Mouse (Mus musculus): ENCODE data around the gene Ddx43. TPM values are rescaled to one million over a fixed set of nuclear protein-coding genes. Genes with fewer than 3 reads are reported as not detected.

Gene Ddx43
- polyA plus RNA-seq, 1 experiment from 2014 or later = 0.17 TPM

DNA sequence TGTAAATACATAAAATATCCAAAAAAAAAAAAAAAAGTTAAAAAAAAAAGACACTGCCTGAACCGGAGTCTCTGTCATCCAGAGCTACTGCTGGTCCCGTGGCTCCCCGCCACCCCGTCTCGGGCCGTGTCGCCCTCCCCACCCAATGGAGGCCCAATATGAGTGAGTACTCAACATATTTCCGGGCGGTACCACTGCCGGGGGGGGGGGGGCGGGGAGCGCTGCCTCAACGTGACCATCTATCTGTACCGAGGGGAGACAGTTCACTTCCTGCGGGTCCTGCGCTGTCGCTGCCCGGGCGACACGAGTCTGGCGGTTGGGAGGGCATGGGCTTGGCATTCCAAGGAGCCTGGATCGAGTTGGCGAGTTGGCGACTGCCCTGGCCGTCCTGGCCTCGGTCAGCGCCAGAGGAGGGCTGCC lies 31.8 kb downstream of the Ddx43 start:
- Histone ChIP-seq H3K9me3 (no peaks in the 10 kb centered on the region), H3K4me3 (peak overlapping the region; percentile 36), H3K27ac (no peak overlapping the region), H3K36me3 (no peaks in the 10 kb centered on the region), H3K4me2 (peak overlapping the region; percentile 76), H3K9ac (peak overlapping the region; percentile 13; the same call in 1 of the 2 replicates), H3K4me1 (peaks cover 5% of the 10 kb centered on the region; the same call in 1 of the 2 replicates), H3K27me3 (no peaks in the 10 kb centered on the region)
- ATAC-seq (ENCODE audit: borderline replicate concordance, extremely low read depth, low FRiP score, low TSS enrichment) = peak; percentile 55; the same call in 1 of the 2 replicates
- WGBS = 18% methylated on average over 25 of the region's 27 CpGs

DNA sequence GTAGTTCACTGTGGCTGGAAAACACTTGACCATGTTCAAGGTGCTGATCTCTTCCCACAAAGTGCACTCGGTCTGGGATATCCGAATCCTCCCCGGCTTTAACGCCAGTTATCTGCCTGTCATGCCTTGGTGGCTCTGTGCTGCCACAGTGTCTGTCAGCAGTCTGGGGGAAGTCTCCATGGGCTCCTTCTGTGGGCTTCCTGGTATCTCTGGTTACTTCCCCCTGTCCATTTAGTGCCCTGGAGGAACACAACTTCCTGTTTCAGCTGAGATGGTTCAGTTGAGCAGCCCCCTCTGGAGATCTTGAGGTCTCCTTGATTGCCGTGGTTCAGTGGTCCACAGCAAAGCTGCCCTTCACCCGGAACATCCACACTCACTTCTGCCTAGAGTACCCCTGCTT lies 32.6 kb downstream of the Ddx43 start:
- Histone ChIP-seq H3K4me3 (no peak overlapping the region), H3K9ac (no peak overlapping the region), H3K36me3 (no peaks in the 10 kb centered on the region), H3K27me3 (no peaks in the 10 kb centered on the region), H3K4me1 (peaks cover 5% of the 10 kb centered on the region; the same call in 1 of the 2 replicates), H3K27ac (no peak overlapping the region), H3K4me2 (no peak overlapping the region), H3K9me3 (no peaks in the 10 kb centered on the region)
- no peak for ATAC-seq (ENCODE audit: borderline replicate concordance, extremely low read depth, low FRiP score, low TSS enrichment)
- 77% methylated on average over 6 of the region's 6 CpGs for WGBS

DNA sequence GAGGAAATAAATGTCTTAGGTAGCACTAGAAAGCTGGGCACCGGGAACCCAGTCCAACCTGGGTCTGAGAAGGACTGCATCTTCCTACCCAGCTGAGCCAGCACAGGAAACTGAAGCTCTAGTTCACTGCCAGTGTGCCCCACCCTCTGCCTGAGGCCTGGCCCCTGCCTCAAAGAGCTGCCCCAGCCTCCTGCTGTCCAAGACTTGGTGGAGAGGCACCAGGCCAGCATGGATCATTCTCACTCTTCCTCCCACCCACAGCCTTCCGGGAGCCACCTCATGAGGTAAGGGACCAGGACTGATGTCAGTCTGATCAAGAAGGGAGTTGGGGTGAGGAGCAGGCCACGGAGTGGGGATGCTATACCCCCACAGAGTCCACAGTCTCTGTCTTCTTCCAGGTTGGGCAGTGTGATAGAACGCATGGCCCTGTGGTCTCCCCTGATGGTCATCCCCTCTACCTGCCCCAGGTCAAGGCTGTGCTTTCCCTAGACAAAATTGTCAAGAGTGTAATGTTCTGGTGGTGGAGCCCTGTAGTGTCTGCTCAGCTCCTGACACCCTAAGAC lies 33.4 kb downstream of the Ddx43 start:
- no peak overlapping the region for H3K4me2 ChIP-seq
- WGBS = 85% methylated on average over 4 of the region's 4 CpGs
- no peak overlapping the region for H3K4me3 ChIP-seq
- no peaks in the 10 kb centered on the region for H3K27me3 ChIP-seq
- no peak overlapping the region for H3K9ac ChIP-seq
- H3K27ac ChIP-seq = no peak overlapping the region
- ATAC-seq (ENCODE audit: borderline replicate concordance, extremely low read depth, low FRiP score, low TSS enrichment) = 0 out of 2 replicates have a peak, but pooled peaks have one; percentile 42
- H3K4me1 ChIP-seq = peaks cover 5% of the 10 kb centered on the region; the same call in 1 of the 2 replicates
- no peaks in the 10 kb centered on the region for H3K9me3 ChIP-seq
- H3K36me3 ChIP-seq = no peaks in the 10 kb centered on the region

DNA sequence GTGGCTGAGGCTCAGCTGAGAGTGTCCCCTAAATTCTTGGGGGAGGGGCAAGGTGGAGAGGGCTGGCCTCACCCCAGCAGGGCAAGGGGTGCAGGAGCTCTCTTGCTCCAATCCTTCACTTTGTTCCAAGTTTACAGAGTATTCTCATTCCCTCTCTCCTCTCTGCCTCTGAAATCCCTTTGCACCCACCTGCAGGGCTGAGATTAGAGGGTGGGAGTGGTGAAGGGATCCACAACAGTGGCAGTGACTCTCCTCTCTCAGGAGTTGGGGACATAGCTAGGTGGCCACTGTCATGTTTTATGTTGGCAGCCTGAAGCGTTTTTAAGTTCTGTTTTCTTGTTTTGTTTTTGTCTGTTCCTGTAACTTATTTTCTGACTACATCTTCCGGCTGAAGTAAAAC lies 34.0 kb downstream of the Ddx43 start:
- Histone ChIP-seq H3K4me3 (no peak overlapping the region), H3K27ac (no peak overlapping the region), H3K27me3 (no peaks in the 10 kb centered on the region), H3K36me3 (no peaks in the 10 kb centered on the region), H3K9me3 (no peaks in the 10 kb centered on the region), H3K4me1 (peaks cover 5% of the 10 kb centered on the region; the same call in 1 of the 2 replicates), H3K4me2 (no peak overlapping the region), H3K9ac (no peak overlapping the region)
- 51% methylated on average over 2 of the region's 2 CpGs for WGBS
- no peak for ATAC-seq (ENCODE audit: borderline replicate concordance, extremely low read depth, low FRiP score, low TSS enrichment)

DNA sequence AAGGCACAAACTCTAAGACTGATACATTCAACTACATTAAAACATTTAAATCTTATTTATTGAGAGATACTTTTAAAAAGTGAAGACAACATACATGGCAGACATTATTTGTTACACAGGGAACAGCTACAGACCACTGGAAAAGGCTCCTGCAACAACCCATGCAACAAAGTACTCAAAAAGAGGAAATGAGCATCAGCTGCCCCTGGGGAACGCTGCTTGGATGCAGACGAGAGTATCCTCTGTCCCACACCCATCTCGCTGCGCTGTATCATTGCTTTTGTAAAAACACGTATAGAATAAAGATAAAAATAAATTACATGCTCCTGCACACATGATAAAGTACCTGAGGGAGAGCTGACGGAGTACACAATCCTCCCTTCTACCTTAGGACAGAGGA lies 34.9 kb downstream of the Ddx43 start:
- H3K27ac ChIP-seq = no peak overlapping the region
- H3K9me3 ChIP-seq = no peaks in the 10 kb centered on the region
- H3K4me1 ChIP-seq = peaks cover 5% of the 10 kb centered on the region; the same call in 1 of the 2 replicates
- no peak for ATAC-seq (ENCODE audit: borderline replicate concordance, extremely low read depth, low FRiP score, low TSS enrichment)
- no peak overlapping the region for H3K4me2 ChIP-seq
- 66% methylated on average over 6 of the region's 6 CpGs for WGBS
- H3K4me3 ChIP-seq = no peak overlapping the region
- H3K27me3 ChIP-seq = no peaks in the 10 kb centered on the region
- H3K36me3 ChIP-seq = no peaks in the 10 kb centered on the region
- no peak overlapping the region for H3K9ac ChIP-seq

DNA sequence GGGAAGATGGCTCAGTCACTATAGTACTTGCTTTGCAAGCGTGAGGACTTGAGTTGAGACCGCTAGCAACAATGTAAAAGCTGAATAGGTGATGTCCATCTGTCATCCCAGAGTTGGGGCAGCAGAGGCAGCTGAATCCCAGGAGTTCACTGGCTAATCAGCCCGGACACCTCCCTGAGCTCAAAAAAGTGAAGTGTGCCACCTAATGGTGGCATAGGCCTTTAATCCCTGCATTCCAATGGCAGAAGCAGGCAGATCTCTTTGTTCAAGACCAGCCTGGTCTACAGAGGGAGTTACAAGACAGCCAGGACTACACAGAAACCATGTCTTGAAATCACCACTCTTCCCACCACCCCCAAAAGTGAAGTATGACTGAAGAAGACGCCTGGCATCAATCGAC lies 36.9 kb downstream of the Ddx43 start:
- H3K27me3 ChIP-seq = no peaks in the 10 kb centered on the region
- H3K9ac ChIP-seq = no peak overlapping the region
- no peak overlapping the region for H3K4me3 ChIP-seq
- no peak overlapping the region for H3K4me2 ChIP-seq
- peaks cover 5% of the 10 kb centered on the region; the same call in 1 of the 2 replicates for H3K4me1 ChIP-seq
- H3K9me3 ChIP-seq = no peaks in the 10 kb centered on the region
- WGBS = 90% methylated on average over 5 of the region's 5 CpGs
- ATAC-seq (ENCODE audit: borderline replicate concordance, extremely low read depth, low FRiP score, low TSS enrichment) = no peak
- no peaks in the 10 kb centered on the region for H3K36me3 ChIP-seq
- no peak overlapping the region for H3K27ac ChIP-seq

DNA sequence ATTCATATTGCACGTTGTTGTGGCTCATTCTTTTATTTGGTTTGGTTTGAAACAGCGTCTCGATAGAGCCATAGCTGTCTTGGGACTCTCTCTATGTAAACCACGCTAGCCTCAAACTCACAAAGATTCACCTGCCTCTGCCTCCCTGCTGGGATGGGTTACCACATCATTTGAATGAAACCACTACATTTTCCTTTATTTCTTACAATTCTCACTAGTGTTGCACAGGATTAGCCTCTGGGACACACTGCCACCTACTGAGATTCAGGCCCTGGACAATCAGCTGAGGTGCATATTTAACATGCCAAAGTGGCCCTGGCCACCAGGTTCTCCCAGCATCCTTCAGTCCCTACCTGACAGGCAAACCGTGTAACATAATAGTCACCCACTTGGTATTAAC lies 43.8 kb downstream of the Ddx43 start:
- H3K4me1 ChIP-seq = peaks cover 18% of the 10 kb centered on the region
- H3K9me3 ChIP-seq = no peaks in the 10 kb centered on the region
- H3K36me3 ChIP-seq = no peaks in the 10 kb centered on the region
- H3K9ac ChIP-seq = no peak overlapping the region
- WGBS = 66% methylated on average over 5 of the region's 5 CpGs
- ATAC-seq (ENCODE audit: borderline replicate concordance, extremely low read depth, low FRiP score, low TSS enrichment) = no peak
- no peak overlapping the region for H3K27ac ChIP-seq
- H3K4me2 ChIP-seq = no peak overlapping the region
- H3K27me3 ChIP-seq = peaks cover 45% of the 10 kb centered on the region
- H3K4me3 ChIP-seq = no peak overlapping the region

DNA sequence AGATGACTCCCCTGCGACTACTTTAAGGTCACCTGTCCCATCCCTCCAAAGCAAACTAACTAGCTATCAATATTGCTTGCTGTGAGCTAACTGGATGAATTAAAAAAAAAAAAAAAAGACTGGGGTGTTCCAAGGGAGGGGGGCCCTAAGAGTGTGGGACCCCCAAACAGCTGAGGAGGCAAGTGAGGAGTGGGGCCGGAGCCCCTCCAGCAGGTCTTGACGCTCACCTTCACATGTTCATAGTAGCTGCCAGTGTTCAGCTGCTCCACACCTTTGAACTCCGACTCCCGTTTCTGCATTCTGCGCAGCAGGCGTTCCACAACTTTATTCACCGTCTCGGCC lies 46.6 kb downstream of the Ddx43 start:
- Histone ChIP-seq H3K4me3 (peak overlapping the region; percentile 47), H3K27me3 (peaks cover 63% of the 10 kb centered on the region), H3K4me2 (peak overlapping the region; percentile 92), H3K4me1 (peaks cover 18% of the 10 kb centered on the region), H3K36me3 (no peaks in the 10 kb centered on the region), H3K9me3 (no peaks in the 10 kb centered on the region), H3K27ac (no peak overlapping the region), H3K9ac (peak overlapping the region; percentile 47)
- 4% methylated on average over 9 of the region's 9 CpGs for WGBS
- no peak for ATAC-seq (ENCODE audit: borderline replicate concordance, extremely low read depth, low FRiP score, low TSS enrichment)

DNA sequence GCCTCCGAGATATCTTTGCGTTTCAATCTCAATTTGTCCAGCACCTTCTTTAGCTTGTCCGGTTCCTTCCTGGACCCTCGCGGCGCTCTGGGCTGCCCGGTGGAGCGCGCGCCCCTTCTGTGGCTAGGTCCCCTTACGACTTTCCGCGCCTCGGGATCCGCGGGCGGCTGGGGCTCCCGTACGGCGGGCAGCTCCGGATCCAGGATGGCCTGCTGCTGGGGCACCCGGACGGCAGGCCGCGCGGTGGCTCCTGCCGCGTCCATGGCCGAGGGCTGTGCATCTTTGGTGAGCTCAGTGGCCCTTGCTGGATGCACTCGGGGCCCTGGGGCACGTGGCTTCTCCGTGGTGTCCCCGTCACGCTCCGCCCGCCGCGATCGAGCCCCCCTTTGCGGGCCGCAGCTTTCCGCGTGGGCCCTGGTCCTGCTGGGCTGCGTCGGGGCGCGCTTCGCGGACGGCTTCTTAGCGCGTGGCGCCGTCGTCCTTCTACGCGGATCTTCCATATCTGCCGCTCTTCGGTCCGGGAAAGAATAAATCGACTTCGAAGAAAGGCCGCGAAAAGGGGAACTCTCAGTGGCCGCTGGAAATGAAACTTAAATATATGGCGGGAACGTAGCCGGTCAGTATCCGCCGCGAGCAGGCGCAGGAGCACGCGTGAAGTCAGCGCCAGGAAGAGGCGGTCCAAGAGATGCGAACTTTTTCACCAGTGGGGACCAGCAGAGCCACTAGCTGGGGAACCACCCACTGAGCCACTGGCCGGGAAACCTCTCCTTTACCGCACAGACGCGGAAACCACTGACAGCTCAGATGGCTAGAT lies 47.2 kb downstream of the Ddx43 start, which contains the start of gene Cgas:
Cgas (minus strand) TSS at position 659 of the 814 bp plus-strand sequence.
- H3K27me3 ChIP-seq = peaks cover 63% of the 10 kb centered on the region
- H3K4me2 ChIP-seq = peak within 1 kb of the TSS; percentile 92
- H3K4me1 ChIP-seq = peaks cover 22% of the 10 kb centered on the region
- peak; percentile 63; the same call in 1 of the 2 replicates for ATAC-seq (ENCODE audit: borderline replicate concordance, extremely low read depth, low FRiP score, low TSS enrichment)
- 1% methylated on average over 81 of the region's 81 CpGs for WGBS
- H3K27ac ChIP-seq = no peak within 1 kb of the TSS
- H3K9me3 ChIP-seq = no peaks in the 10 kb centered on the region
- no peaks in the 10 kb centered on the region for H3K36me3 ChIP-seq
- peak within 1 kb of the TSS; percentile 47 for H3K4me3 ChIP-seq
- H3K9ac ChIP-seq = peak within 1 kb of the TSS; percentile 47

DNA sequence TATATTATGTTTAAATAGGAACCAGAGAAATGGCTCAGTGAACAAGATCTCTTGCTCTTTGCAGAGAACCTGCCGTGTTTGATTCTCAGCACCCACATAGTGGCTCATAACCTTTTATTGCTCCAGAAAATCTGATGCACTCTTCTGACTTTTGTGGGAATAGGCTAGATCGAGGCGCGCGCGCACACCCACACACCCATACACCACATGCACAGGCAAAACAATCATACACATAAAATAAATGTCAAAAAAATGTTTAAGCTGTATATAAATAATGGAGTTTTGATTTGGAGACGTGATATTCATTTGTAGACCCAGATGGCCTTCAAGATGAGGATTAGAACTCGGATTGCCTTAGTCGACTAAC lies 52.0 kb downstream of the Ddx43 start:
- H3K27me3 ChIP-seq = peaks cover 36% of the 10 kb centered on the region
- H3K4me1 ChIP-seq = peaks cover 17% of the 10 kb centered on the region
- H3K9me3 ChIP-seq = no peaks in the 10 kb centered on the region
- no peak for ATAC-seq (ENCODE audit: borderline replicate concordance, extremely low read depth, low FRiP score, low TSS enrichment)
- WGBS = 35% methylated on average over 9 of the region's 9 CpGs
- H3K4me2 ChIP-seq = peak overlapping the region; percentile 68
- H3K27ac ChIP-seq = no peak overlapping the region
- H3K36me3 ChIP-seq = peaks cover 19% of the 10 kb centered on the region; the same call in 1 of the 2 replicates
- H3K4me3 ChIP-seq = peak overlapping the region; percentile 70
- peak overlapping the region; percentile 86 for H3K9ac ChIP-seq

DNA sequence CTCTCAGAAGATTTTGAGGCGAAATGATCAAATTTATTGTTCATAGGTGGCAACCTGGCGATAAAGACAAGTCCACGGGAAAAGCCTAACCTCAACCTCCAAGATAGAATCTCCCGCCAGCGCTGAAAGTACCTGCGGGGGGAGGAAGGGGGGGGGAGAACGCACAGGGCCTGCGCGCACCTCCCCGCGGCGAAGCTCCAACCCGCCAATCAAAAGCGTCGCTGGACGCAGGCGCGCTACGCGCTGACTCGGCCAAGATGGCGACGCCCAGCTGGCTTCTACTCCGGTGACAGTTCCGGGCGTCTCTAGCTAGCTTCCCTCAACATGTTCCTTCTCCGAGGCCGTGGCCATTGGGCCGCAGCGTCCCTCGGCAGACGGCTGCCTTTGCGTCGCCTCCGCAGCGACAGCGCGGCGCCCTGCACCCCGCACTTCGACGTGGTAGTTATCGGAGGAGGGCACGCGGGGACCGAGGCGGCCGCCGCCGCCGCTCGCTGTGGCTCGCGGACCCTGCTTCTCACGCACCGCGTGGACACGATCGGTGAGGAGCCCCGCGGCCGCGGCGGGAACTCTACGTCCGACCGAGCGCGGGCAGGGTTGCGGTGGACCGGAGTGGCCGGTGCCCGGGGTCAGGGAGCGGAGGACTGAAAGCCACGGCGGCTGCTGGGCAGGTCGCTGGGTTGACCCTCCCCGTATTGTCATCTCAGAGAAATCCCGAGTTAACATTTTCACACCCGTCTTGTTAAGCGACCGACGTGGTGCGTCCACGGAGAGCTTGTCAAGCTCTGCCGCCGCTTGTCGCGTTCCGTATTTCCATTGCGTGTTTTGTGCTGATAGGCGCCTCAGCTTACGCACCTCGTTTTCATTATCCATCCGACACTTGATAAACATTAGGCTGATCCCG lies 52.6 kb downstream of the Ddx43 start, which contains the start of the genes Mto1 and Gm17324:
Mto1 (plus strand) TSS at position 236 of the 901 bp plus-strand sequence.
Gm17324 (minus strand) TSS at position 814 of the 901 bp plus-strand sequence.
- Histone ChIP-seq H3K36me3 (peaks cover 24% of the 10 kb centered on the region), H3K4me1 (peaks cover 12% of the 10 kb centered on the region), H3K27ac (peak within 1 kb of the TSS; percentile 71), H3K4me2 (peak within 1 kb of the TSS; percentile 68), H3K9ac (peak within 1 kb of the TSS; percentile 86), H3K4me3 (peak within 1 kb of the TSS; percentile 70), H3K9me3 (no peaks in the 10 kb centered on the region), H3K27me3 (peaks cover 30% of the 10 kb centered on the region)
- peak; percentile 94 for ATAC-seq (ENCODE audit: borderline replicate concordance, extremely low read depth, low FRiP score, low TSS enrichment)
- under 1% methylated on average over 96 of the region's 96 CpGs for WGBS
